Mouse (Mus musculus) E14TG2a.4 (cell line): Measurements from ENCODE around the gene Ttll8.

ENCODE experiments used
- CTCF ChIP-seq: conservative IDR thresholded peaks from 2 replicates; pipeline ENCODE4 v1.5.1; 2014; ENCODE audit warnings: low read length
- POU5F1 ChIP-seq: IDR thresholded peaks from 2 replicates; pipeline ENCODE4 v1.6.1; 2014; ENCODE audit warnings: low read length, borderline replicate concordance

DNA sequence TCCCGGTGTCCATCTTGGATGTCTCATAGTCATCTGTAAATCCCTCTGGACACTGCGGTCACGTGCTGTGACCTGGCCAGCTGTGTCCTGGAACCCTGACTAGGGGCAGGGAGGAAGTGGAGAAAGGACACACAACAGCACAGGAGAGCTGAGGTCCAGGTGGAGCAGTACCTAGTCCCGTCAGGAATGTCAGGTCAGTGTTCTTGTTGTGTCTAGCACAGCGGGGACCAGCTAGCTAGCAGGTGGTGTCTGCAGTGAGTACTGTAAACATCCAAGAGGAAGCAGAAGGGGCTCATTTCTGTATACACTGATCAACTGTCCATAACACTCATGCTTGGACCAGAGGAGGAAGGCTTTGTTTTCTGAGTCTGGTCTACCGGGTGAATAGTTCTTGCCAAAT is 68.8 kb downstream of the Ttll8 start:
- TF ChIP-seq CTCF (no peak), POU5F1 (no peak)
